Mouse (Mus musculus): Measurements from ENCODE around the gene Atg10.
"Not testable (repeated sequence)": the region's sequence is repeated elsewhere in the genome, so short reads cannot be mapped to it uniquely, and the experiment has no call there.

Gene Atg10

DNA sequence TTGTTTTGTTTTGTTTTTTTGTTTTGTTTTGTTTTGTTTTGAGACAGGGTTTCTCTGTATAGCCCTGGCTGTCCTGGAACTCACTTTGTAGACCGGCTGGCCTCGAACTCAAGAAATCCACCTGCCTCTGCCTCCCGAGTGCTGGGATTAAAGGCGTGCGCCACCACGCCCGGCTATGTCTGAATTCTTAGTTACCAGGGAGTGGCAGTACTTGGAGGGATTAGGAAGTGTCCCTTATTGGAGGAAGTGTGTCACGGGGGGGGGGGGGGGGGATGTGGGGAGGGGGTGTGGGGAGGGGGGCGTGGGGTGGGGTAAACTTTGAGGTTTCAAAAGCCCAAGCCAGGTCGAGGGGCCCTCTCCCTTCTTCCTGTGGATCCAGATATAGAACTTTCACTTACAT lies 295.5 kb downstream of the Atg10 start:
- DNase-seq = not testable (repeated sequence)

DNA sequence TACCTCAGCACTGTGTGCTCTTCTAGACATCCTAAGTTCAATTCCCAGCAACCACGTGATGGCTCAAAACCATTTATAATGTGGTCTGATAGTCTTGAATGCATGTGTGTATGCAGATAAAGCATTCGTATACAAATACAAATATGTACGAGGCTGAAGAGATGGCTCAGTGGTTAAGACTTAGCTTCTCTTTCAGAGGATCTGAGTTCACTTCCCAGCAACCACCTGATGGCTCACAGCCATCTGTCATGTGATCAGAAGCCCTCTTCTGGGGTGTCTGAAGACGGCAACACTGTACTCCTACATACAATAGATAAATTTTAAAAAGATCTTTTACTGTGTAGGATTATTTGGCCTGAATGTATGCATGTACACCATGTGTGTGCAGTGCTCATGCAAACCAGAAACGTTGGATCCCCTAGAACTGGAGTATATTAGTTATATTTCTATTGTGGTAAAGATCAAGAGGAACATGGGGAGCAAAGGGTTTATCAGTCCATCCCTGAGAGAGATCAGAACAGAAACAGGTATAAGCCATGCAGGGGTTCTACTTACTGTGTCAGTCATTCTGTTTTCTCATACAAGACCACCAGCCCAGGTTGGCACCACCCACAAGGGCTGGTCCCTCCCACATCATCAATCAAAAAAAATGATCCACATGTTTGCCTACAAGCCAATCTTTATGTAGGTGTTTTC lies 296.7 kb downstream of the Atg10 start:
- no peak for DNase-seq

- DNase-seq = no peak
These were observed 297.5 kb downstream of the Atg10 start for GRCm38 (mm10) chr13:90926125-90926765.

DNA sequence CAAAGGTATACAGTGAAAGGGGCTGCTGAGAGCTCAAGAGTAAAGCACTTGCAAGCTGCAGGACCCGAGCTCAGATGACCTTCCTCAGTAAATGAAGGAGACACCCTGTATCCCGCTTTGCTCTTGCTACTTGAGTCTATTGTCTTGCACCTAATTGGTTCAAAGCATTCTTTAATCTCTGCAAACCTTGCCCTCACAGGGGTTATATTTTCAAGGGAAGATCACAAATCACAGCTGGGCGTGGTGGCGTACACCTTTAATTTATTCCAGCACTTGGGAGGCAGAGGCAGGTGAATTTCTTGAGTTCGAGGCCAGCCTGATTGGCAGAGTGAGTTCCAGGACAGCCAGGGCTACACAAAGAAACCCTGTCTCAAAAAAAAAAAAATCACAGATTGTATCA lies 298.6 kb downstream of the Atg10 start:
- DNase-seq = no peak

GRCm38 (mm10) chr13:90924072-90924471 lies 299.7 kb downstream of the Atg10 start:
- no peak for DNase-seq

DNA sequence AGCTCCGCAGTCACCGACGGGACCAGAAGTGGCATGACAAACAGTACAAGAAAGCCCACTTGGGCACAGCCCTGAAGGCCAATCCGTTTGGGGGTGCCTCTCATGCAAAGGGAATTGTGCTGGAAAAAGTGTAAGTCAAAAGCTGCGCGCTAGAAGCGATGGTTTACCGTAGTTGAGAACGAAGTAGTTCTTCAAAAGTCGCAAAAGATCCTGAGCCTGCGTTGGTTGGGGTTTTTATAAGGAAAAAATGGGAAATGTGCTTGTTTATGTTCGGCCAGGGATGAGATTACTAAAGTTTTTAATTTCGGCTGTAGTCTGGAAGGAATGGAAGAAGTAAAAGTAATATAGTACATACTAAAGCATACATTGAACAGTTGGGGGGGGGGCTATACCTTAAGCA lies 300.2 kb downstream of the Atg10 start:
- DNase-seq = not testable (repeated sequence)

- DNase-seq = peak; percentile 91
These were observed 300.8 kb downstream of the Atg10 start, which contains the start of gene Rps23 for GRCm38 (mm10) chr13:90922751-90923612. Gene Rps23, plus strand, starts transcription at chr13:90922958.

DNA sequence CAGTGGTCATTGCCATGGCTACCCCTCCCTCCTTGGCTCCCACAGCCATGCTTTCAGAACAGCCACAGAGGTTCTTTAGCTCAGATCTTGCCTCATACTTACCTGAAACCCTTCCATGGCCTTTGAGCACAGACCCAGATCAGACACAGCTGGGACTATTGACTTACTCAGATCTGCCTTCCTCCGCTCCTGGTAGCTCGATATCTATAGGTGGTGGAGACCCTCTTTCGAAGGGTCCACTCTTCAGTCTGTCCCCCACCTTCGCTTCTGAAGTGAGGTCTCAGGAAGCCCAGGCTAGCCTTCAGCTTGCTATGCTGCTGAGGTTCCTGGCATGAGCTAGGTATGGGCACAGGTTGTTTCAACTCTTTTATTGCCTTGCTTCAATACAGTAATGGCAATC lies 309.0 kb downstream of the Atg10 start:
- DNase-seq = no peak

DNA sequence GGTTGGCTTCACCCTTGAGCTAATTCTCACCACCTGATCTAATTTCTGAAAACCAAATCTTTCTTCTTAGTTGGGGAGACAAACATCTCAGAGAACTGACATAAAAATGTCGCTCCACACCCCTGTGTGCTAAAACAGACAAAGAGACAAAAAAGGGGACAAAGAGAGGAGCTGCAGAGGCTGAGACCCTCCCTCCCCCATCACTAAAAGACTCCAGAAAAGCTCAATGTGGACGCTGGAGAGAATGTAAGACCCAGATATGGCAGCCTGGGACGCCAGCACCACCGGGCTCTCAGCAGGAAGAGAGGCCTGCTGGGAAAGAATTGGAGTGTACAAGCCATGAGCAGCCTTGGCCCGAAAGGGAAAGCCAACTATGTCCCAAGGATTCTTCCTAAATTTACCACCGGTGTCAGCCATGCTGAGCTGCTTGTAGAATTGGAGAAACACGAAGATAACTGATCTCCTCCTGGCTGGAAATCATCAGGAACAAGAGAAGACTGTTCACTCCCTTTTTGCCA lies 310.0 kb downstream of the Atg10 start:
- DNase-seq = no peak

GRCm38 (mm10) chr13:90912760-90913674 lies 310.8 kb downstream of the Atg10 start:
- no peak for DNase-seq

- no peak for DNase-seq
These were observed 316.4 kb downstream of the Atg10 start for GRCm38 (mm10) chr13:90907376-90907775.

DNA sequence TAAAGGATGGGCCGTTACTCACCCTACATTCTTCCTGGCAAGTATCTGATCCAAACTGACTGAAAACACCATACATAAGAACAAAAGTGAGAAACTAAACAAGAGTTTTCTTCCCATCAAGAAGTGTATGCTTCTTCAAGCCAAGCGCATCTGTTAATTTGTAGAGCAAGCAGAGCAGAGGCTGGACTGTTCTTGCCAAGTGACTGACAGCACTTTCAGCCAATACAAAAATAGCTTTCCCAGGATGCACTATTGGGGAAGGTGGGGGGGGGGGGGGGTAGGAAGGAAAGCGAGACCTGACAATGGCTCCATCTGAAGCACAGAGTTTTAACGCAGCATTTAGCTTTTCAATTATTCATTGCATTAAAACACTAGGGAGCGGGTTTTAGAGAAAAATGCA lies 318.6 kb downstream of the Atg10 start, which contains the start of gene Atp6ap1l:
TSS of gene Atp6ap1l (minus strand) at position 180 of the 400 bp plus-strand sequence.
- DNase-seq = no peak

- DNase-seq = no peak
These were observed 326.9 kb downstream of the Atg10 start for GRCm38 (mm10) chr13:90896821-90897220.

DNA sequence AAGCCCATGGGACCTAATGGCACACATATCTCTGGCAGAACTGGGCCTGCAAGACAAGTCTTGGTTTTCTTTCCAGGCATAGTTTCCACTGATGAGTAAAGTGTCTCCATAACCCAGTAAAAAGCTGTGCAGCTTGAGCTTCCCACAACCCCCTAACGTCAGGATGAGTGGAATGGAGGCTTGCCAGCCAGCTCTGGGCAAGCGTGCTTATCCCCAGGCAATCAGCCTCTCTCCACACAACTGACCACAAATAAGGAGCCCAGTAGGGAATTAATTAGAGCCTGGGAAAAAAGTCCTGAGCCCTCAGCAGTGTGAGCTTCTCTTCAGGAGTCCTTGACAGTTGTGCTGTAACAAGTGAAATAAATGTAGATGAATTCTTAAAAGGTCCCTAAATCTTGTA lies 327.7 kb downstream of the Atg10 start:
- no peak for DNase-seq

GRCm38 (mm10) chr13:90894819-90895218 lies 328.9 kb downstream of the Atg10 start:
- DNase-seq = no peak

DNA sequence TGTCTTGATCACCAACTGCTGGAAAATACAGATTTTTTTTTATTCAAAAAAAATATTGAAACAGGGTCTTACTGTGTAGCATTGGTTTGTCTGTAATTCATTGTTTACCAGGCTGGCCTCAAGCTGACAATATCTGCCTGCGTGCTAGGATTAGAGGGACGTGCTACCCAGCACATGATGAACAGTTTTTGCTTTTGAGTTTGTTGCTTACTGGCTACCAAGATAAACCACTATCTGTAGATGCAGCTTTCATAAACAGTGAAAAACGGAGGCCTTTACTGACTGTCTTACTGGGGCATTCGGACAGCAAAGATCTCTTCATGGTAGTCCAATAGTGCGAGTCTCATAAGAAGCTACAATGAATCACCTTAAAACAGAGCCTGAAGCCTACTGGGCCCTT lies 333.7 kb downstream of the Atg10 start:
- no peak for DNase-seq

DNA sequence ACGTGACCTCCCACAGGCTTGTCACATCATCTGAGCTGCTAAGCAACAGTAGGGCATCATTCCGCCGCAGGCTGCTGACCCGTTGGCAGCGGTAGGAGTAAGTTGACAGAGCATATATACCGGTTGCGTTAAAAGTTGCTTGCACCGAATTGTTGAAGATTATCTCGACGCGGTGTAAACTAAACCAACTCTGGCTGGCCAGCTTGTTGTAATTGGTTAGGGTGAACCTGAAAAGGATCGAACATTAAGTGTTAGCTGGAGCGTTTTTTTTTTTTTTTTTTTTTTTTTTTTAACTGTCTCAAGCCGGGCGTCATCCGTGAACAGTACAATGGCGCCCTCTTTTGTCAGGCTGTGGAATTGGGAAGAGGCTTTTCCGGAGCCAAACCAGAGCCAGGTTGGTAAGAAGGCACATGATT lies 337.2 kb downstream of the Atg10 start:
- peak; percentile 64 for DNase-seq

DNA sequence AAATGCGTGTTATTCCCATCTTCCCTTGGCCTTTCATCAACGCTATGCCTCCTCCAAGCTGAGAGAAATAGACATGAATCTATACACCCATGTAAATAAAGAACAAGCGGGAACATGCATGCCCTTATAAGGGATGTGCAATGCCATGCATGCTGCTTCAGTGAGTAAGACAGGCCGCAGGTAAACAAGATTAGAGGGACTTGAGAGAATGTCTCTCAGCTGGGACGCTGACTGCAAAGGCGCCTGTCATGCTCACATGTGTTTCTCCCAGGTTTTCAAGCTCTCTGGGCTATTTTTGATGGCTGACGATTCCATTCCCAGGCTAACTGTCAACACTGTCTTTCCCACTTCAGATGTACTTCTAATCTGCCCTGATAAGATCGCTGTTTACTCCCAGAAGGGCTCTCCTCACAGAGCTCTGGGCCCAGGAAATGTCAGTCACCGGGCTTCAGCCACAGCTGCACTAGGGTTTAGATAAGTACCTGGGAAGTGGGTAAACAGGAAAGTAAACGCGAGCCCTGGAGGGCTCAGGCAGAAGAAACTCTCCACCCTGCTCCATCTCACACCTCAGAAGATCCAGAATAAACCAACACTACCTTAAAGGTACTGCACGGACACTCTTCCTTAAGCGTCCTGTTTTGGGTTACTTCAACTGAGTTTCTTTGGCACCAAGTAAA lies 337.8 kb downstream of the Atg10 start:
- DNase-seq = peak; percentile 11
